In the genomic region with DNA sequence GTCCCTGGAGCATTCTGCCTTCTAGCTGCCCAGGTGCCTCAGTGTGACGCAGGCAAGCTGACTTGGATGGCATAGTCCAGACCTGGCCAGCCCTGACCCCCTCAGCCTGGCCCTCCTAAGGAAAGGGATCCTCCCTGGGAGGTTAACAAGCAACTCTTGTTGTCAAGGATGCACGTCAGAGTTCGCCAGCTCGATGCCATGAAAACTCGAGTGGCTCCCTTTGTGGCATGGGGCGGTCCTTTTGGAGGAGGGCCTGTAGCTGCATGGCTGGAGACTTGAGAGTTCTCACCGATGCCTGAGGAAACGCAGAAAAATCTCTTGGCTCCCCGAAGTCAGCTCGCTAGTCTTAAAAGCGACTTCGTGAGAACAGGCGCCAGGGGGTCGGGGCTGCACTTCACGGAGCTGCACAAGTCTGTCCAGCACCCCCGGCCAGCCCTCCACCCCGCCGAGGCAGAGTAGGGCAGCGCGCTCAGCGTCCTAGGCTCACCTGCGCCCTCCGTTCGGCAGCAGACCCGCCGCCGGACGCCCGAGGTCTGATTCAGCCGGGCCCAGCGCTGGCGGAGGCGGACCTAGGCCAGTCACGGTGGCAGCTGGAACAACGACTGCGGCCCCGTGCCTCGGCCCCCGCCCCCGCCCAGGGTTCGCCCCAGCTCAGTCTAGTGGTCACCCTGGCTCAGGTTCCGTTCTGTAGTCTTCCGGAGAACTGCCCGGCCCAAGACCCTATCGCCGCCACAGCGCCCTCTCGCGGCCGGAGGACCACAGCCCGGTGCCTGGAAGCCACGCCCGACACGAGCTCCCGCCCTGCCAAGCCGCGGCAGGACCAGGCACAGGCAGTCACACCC, we compare ENCODE assay signal across 8 mouse cellular contexts. TPM values are rescaled to one million over a fixed set of nuclear protein-coding genes. Genes with fewer than 3 reads are reported as not detected.
A peak's percentile ranks its signal among the peaks of the same experiment; 100 is the strongest.
DNase-seq lines count a peak whose midpoint lies in the region; ATAC-seq and TF ChIP-seq lines count a peak whose summit lies in the region.

A gene (minus strand): TSS at position 689 of the 842 bp plus-strand sequence.

- TF ChIP-seq POLR2A in limb, embryonic 14.5 days (IDR thresholded peaks at IDR 0.05; ENCODE audit: borderline replicate concordance, extremely low read depth, insufficient read depth, insufficient read length) = no peak

- peak within 1 kb of the TSS; percentile 84 for H3K4me2 ChIP-seq in embryonic facial prominence, embryonic 14.5 days (ENCODE audit: low read depth, low read length)
- H3K4me2 ChIP-seq in limb, embryonic 14.5 days (replicated peaks; ENCODE audit: low read depth, low read length, severe bottlenecking) = peak within 1 kb of the TSS; percentile 96
- peak within 1 kb of the TSS; percentile 84 for H3K4me2 ChIP-seq in midbrain, postnatal 0 days (ENCODE audit: low read depth, low read length, poor library complexity, severe bottlenecking)

- peaks cover 46% of the 10 kb centered on the region for H3K36me3 ChIP-seq in embryonic facial prominence, embryonic 14.5 days (ENCODE audit: control insufficient read depth, insufficient read depth, low read length)
- peaks cover 54% of the 10 kb centered on the region for H3K36me3 ChIP-seq in limb, embryonic 14.5 days (ENCODE audit: control insufficient read depth, insufficient read depth, low read length)
- H3K36me3 ChIP-seq in midbrain, postnatal 0 days (ENCODE audit: insufficient read depth, low read length) = peaks cover 28% of the 10 kb centered on the region

- under 1% methylated on average over 55 of the region's 57 CpGs for WGBS in embryonic facial prominence, embryonic 14.5 days
- 1% methylated on average over 51 of the region's 57 CpGs for WGBS in limb, embryonic 14.5 days
- under 1% methylated on average over 55 of the region's 57 CpGs for WGBS in midbrain, postnatal 0 days

- peaks cover 27% of the 10 kb centered on the region for H3K4me1 ChIP-seq in embryonic facial prominence, embryonic 14.5 days (ENCODE audit: control insufficient read depth, insufficient read depth, low read length)
- peaks cover 22% of the 10 kb centered on the region for H3K4me1 ChIP-seq in limb, embryonic 14.5 days (ENCODE audit: control insufficient read depth, insufficient read depth, low read length)
- H3K4me1 ChIP-seq in midbrain, postnatal 0 days (ENCODE audit: insufficient read depth, low read length) = peaks cover 30% of the 10 kb centered on the region

- DNase-seq in 3T3-L1 (ENCODE audit: low read depth, low spot score) = peak; percentile 92
- DNase-seq in adrenal gland, postnatal 4 days (ENCODE audit: low spot score in 2 of 2) = peak; percentile 99
- DNase-seq in embryonic facial prominence, embryonic 14.5 days (ENCODE audit: low spot score) = peak; percentile 94
- DNase-seq in heart, adult 8-10 months (ENCODE audit: low spot score) = peak; percentile 97
- DNase-seq in kidney, adult 9 months = peak; percentile 98
- peak; percentile 91 for DNase-seq in limb, embryonic 14.5 days (ENCODE audit: low spot score)
- DNase-seq in midbrain, postnatal 0 days (ENCODE audit: low spot score) = peak; percentile 95
- DNase-seq in spleen, postnatal 14 days (ENCODE audit: low spot score in 2 of 2) = peak; percentile 99 to 100

- ATAC-seq in embryonic facial prominence, embryonic 14.5 days (ENCODE audit: low read depth) = peak; percentile 96
- ATAC-seq in limb, embryonic 14.5 days (ENCODE audit: low FRiP score, low read depth) = peak; percentile 94
- ATAC-seq in midbrain, postnatal 0 days (ENCODE audit: low FRiP score) = peak; percentile 94

- TF ChIP-seq CTCF in midbrain, postnatal 0 days (IDR thresholded peaks at IDR 0.05) = peak; percentile 95

- H3K9ac ChIP-seq in embryonic facial prominence, embryonic 14.5 days (ENCODE audit: low read depth, low read length) = peak within 1 kb of the TSS; percentile 92
- peak within 1 kb of the TSS; percentile 94 for H3K9ac ChIP-seq in limb, embryonic 14.5 days (ENCODE audit: low read depth, low read length, severe bottlenecking)
- peak within 1 kb of the TSS; percentile 85 for H3K9ac ChIP-seq in midbrain, postnatal 0 days (replicated peaks; ENCODE audit: low read length, poor library complexity, severe bottlenecking)

- peak within 1 kb of the TSS; percentile 74 for H3K27ac ChIP-seq in embryonic facial prominence, embryonic 14.5 days (replicated peaks; ENCODE audit: low read depth, low read length)
- H3K27ac ChIP-seq in limb, embryonic 14.5 days (replicated peaks; ENCODE audit: low read depth, low read length) = peak within 1 kb of the TSS; percentile 56; the same call in 1 of the 2 replicates
- peak within 1 kb of the TSS; percentile 74 for H3K27ac ChIP-seq in midbrain, postnatal 0 days (ENCODE audit: low read depth, low read length)

- peak within 1 kb of the TSS; percentile 93 for H3K4me3 ChIP-seq in embryonic facial prominence, embryonic 14.5 days (ENCODE audit: low read depth, low read length)
- H3K4me3 ChIP-seq in limb, embryonic 14.5 days (replicated peaks; ENCODE audit: low read length) = peak within 1 kb of the TSS; percentile 94
- peak within 1 kb of the TSS; percentile 84 for H3K4me3 ChIP-seq in midbrain, postnatal 0 days (ENCODE audit: low read depth, low read length)

- no peaks in the 10 kb centered on the region for H3K9me3 ChIP-seq in embryonic facial prominence, embryonic 14.5 days (ENCODE audit: control insufficient read depth, low read length)
- no peaks in the 10 kb centered on the region for H3K9me3 ChIP-seq in limb, embryonic 14.5 days (ENCODE audit: control insufficient read depth, low read length)
- H3K9me3 ChIP-seq in midbrain, postnatal 0 days (ENCODE audit: low read length) = no peaks in the 10 kb centered on the region

- H3K27me3 ChIP-seq in embryonic facial prominence, embryonic 14.5 days (replicated peaks; ENCODE audit: control insufficient read depth, insufficient read depth, low read length) = no peaks in the 10 kb centered on the region
- H3K27me3 ChIP-seq in limb, embryonic 14.5 days (ENCODE audit: control insufficient read depth, insufficient read depth, low read length) = no peaks in the 10 kb centered on the region
- H3K27me3 ChIP-seq in midbrain, postnatal 0 days (ENCODE audit: insufficient read depth, low read length) = no peaks in the 10 kb centered on the region

RNA-seq across cellular contexts. Expression of the gene that starts here (rescaled TPM):
- total RNA-seq in adrenal gland, postnatal 4 days (2021) = 10 to 100 TPM; 32.3 to 35.8 TPM
- 16.3 and 17.8 TPM in 2 replicates for polyA plus RNA-seq in embryonic facial prominence, embryonic 14.5 days (2014; fragmentation: Nextera tagmentation; extraction: Ambion mirVana)
- total RNA-seq in heart, adult 8-10 months (2022) = 10 to 100 TPM; 14.9 to 19.2 (median 15.8) TPM
- 36.7 and 43.2 TPM in 2 replicates for polyA plus RNA-seq in limb, embryonic 14.5 days (2012; rRNA removed)
- 16.4 and 20.1 TPM in 2 replicates for polyA plus RNA-seq in limb, embryonic 14.5 days (2014; fragmentation: Nextera tagmentation; extraction: Ambion mirVana)
- total RNA-seq in midbrain, postnatal 0 days (2014; rRNA removed) = 29.0 and 32.2 TPM in 2 replicates
- polyA plus RNA-seq in midbrain, postnatal 0 days (2015; fragmentation: Nextera tagmentation; extraction: Ambion mirVana) = 16.5 and 18.2 TPM in 2 replicates

Comparison
In these comparisons a context has a peak if more than half of its experiments do, and no peak if none do; other contexts are left out.
1. Peak in every context shown above with its lines: DNase-seq, ATAC-seq, H3K4me3 ChIP-seq and H3K27ac ChIP-seq.